Mouse (Mus musculus) heart, postnatal 0 days (tissue): ENCODE results near the gene Ccm2l. TPM values are rescaled to one million over a fixed set of nuclear protein-coding genes. Genes with fewer than 3 reads are reported as not detected.

ENCODE experiments used
- ATAC-seq: fragments of 200-750 bp; cut with Nextera tagmentation; 2 replicates; pipeline ENCODE4 v1.8.0; 2017; ENCODE audit warnings: low read depth, moderate number of reproducible peaks, moderate library complexity; ENCODE audit not compliant: insufficient read depth
- DNase-seq: peaks from one replicate; pipeline ENCODE4 v3.0.0-alpha.2; 2016; ENCODE audit warnings: low spot score
- H3K27ac ChIP-seq: fragments of 300-500 bp; sonication (generic); 2 replicates; pipeline ENCODE4 v1.5.1; 2014; ENCODE audit warnings: low read depth, mild to moderate bottlenecking
- H3K27me3 ChIP-seq: fragments of 300-500 bp; sonication (generic); 2 replicates; pipeline ENCODE4 v1.6.1; 2014; ENCODE audit warnings: low read length, mixed read lengths; ENCODE audit not compliant: control insufficient read depth, insufficient read depth
- H3K36me3 ChIP-seq: fragments of 300-500 bp; sonication (generic); replicated peaks from 2 replicates; pipeline ENCODE4 v1.6.1; 2014; ENCODE audit warnings: low read length, mixed read lengths; ENCODE audit not compliant: control insufficient read depth, insufficient read depth
- H3K4me1 ChIP-seq: fragments of 300-500 bp; sonication (generic); 2 replicates; pipeline ENCODE4 v1.6.1; 2014; ENCODE audit warnings: antibody characterized with exemption; ENCODE audit not compliant: control insufficient read depth, insufficient read depth
- H3K4me2 ChIP-seq: fragments of 300-500 bp; sonication (generic); 2 replicates; pipeline ENCODE4 v1.6.1; 2014; ENCODE audit warnings: low read depth, mild to moderate bottlenecking, low read length, moderate library complexity
- H3K4me3 ChIP-seq: fragments of 300-500 bp; sonication (generic); 2 replicates; pipeline ENCODE4 v1.5.1; 2014; ENCODE audit warnings: low read depth, low read length
- H3K9ac ChIP-seq: fragments of 300-500 bp; sonication (generic); replicated peaks from 2 replicates; pipeline ENCODE4 v1.6.1; 2014; ENCODE audit warnings: low read depth, low read length, mixed read lengths
- H3K9me3 ChIP-seq: fragments of 300-500 bp; sonication (generic); replicated peaks from 2 replicates; pipeline ENCODE4 v1.6.1; 2016; ENCODE audit warnings: low read length; ENCODE audit not compliant: control insufficient read depth
- CTCF ChIP-seq: IDR thresholded peaks from 2 replicates; pipeline ENCODE4 v1.5.1; 2016; ENCODE audit warnings: antibody characterized with exemption, control low read depth, low read depth
- EP300 ChIP-seq: IDR thresholded peaks from 2 replicates; pipeline ENCODE4 v1.6.1; 2016; ENCODE audit warnings: antibody characterized with exemption, low read depth
- WGBS: fragments of 180-500 bp; shearing (Covaris S2); extraction: QIAGEN DNeasy Blood & Tissue Kit; methylation state at CpG from one replicate; pipeline ENCODE4 v1.1.7; 2014; 5-methylcytosine and 5-hydroxymethylcytosine counted together
- polyA plus RNA-seq: library from polyadenylated mRNA; unstranded; fragments of >200 nt; fragmentation: Nextera tagmentation; extraction: Ambion mirVana; gene quantifications from 2 replicates; pipeline ENCODE4 v1.2.1, GENCODE M21; 2015
- total RNA-seq: library from RNA; depleted of rRNA; stranded (reverse); fragments of >200 nt; gene quantifications from 2 replicates; pipeline ENCODE4 v1.2.3, GENCODE M21; 2014; ENCODE audit warnings: low replicate concordance

Ccm2l gene
- total and polyA plus RNA-seq, 2 experiments from 2014 or later = 4.3 to 32.4 TPM

- no peak overlapping the region for H3K9ac ChIP-seq
- TF ChIP-seq CTCF (no peak), EP300 (no peak)
- DNase-seq = no peak
- ATAC-seq = no peak
- WGBS = 32% methylated on average over 10 of the region's 10 CpGs
- H3K4me3 ChIP-seq = no peak overlapping the region
- H3K4me1 ChIP-seq = no peaks in the 10 kb centered on the region
- H3K4me2 ChIP-seq = no peak overlapping the region
- H3K27me3 ChIP-seq = no peaks in the 10 kb centered on the region
- H3K36me3 ChIP-seq = no peaks in the 10 kb centered on the region
- no peak overlapping the region for H3K27ac ChIP-seq
- H3K9me3 ChIP-seq = no peaks in the 10 kb centered on the region
Measured at GRCm38 (mm10) chr2:153090551-153091165, 24.9 kb downstream of the Ccm2l start.

- 41% methylated on average over 23 of the region's 23 CpGs for WGBS
- H3K9ac ChIP-seq = no peak overlapping the region
- peaks cover 4% of the 10 kb centered on the region; the same call in 1 of the 2 replicates for H3K4me1 ChIP-seq
- H3K4me2 ChIP-seq = peak overlapping the region; percentile 55
- H3K27me3 ChIP-seq = peaks cover 43% of the 10 kb centered on the region
- no peak for DNase-seq
- H3K27ac ChIP-seq = no peak overlapping the region
- no peaks in the 10 kb centered on the region for H3K36me3 ChIP-seq
- H3K4me3 ChIP-seq = peak overlapping the region; percentile 36; the same call in 1 of the 2 replicates
- TF ChIP-seq EP300 = no peak
- TF ChIP-seq CTCF = no peak
- H3K9me3 ChIP-seq = no peaks in the 10 kb centered on the region
- no peak for ATAC-seq
Measured at GRCm38 (mm10) chr2:153107046-153107766, 41.5 kb downstream of the Ccm2l start.

DNA sequence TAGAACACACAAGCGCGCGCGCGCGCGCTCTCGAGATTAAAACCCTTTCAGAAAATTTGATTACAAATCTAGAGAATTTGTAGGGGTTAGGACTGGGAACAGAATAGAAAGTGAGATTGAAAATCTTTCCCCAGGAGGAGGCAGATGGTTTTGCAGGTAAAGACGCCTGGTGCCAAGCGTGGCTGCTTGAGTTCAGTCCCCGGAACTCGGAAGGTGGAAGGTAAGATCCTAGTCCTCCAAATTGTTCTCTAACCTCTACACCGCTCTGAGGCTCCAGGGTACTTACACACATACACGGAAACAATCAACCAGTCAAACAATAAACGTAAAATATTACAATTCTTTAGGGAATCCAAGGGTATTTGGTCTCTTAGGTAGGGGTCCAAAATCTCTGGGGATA is 42.0 kb downstream of the Ccm2l start:
- no peaks in the 10 kb centered on the region for H3K36me3 ChIP-seq
- H3K4me2 ChIP-seq = peak overlapping the region; percentile 55
- H3K4me3 ChIP-seq = peak overlapping the region; percentile 36
- no peak for TF ChIP-seq CTCF
- no peak for TF ChIP-seq EP300
- H3K27ac ChIP-seq = no peak overlapping the region
- WGBS = 3% methylated on average over 15 of the region's 15 CpGs
- peaks cover 4% of the 10 kb centered on the region; the same call in 1 of the 2 replicates for H3K4me1 ChIP-seq
- no peak overlapping the region for H3K9ac ChIP-seq
- no peaks in the 10 kb centered on the region for H3K9me3 ChIP-seq
- H3K27me3 ChIP-seq = peaks cover 43% of the 10 kb centered on the region
- ATAC-seq (no peak), DNase-seq (no peak)

GRCm38 (mm10) chr2:153108313-153109264 is 42.8 kb downstream of the Ccm2l start, which contains the start of gene Hck:
TSS of gene Hck (plus strand) at chr2:153108468.
- H3K4me1 ChIP-seq = peaks cover 4% of the 10 kb centered on the region; the same call in 1 of the 2 replicates
- H3K4me3 ChIP-seq = peak within 1 kb of the TSS; percentile 36
- no peak within 1 kb of the TSS for H3K9ac ChIP-seq
- no peak for TF ChIP-seq CTCF
- TF ChIP-seq EP300 = no peak
- ATAC-seq = no peak
- peak within 1 kb of the TSS; percentile 55 for H3K4me2 ChIP-seq
- H3K27ac ChIP-seq = no peak within 1 kb of the TSS
- 3% methylated on average over 46 of the region's 52 CpGs for WGBS
- H3K9me3 ChIP-seq = no peaks in the 10 kb centered on the region
- H3K36me3 ChIP-seq = no peaks in the 10 kb centered on the region
- DNase-seq = no peak
- H3K27me3 ChIP-seq = peaks cover 43% of the 10 kb centered on the region

- DNase-seq (no peak), ATAC-seq (no peak)
- no peaks in the 10 kb centered on the region for H3K9me3 ChIP-seq
- no peak for TF ChIP-seq EP300
- no peak for TF ChIP-seq CTCF
- no peak overlapping the region for H3K4me2 ChIP-seq
- no peak overlapping the region for H3K4me3 ChIP-seq
- peaks cover 43% of the 10 kb centered on the region for H3K27me3 ChIP-seq
- 60% methylated on average over 7 of the region's 7 CpGs for WGBS
- peaks cover 4% of the 10 kb centered on the region; the same call in 1 of the 2 replicates for H3K4me1 ChIP-seq
- H3K9ac ChIP-seq = no peak overlapping the region
- H3K27ac ChIP-seq = no peak overlapping the region
- H3K36me3 ChIP-seq = no peaks in the 10 kb centered on the region
Measured at GRCm38 (mm10) chr2:153109596-153109995, 43.8 kb downstream of the Ccm2l start.
